Comparison of ENCODE assay signal across 8 mouse cellular contexts in genomic region chr1:58586171-58586997, GRCm38 (mm10). TPM values are rescaled to one million over a fixed set of nuclear protein-coding genes. Genes with fewer than 3 reads are reported as not detected.
DNase-seq lines count a peak whose midpoint lies in the region; ATAC-seq and TF ChIP-seq lines count a peak whose summit lies in the region.

Gene Fam126b (minus strand): TSS chr1:58586323.
Gene Ndufb3 (plus strand): TSS chr1:58586384.

- WGBS in forebrain, embryonic 15.5 days = under 1% methylated on average over 41 of the region's 41 CpGs
- under 1% methylated on average over 41 of the region's 41 CpGs for WGBS in lung, embryonic 14.5 days
- under 1% methylated on average over 41 of the region's 41 CpGs for WGBS in olfactory bulb, adult 2 months
- under 1% methylated on average over 41 of the region's 41 CpGs for WGBS in thymus, adult 2 months

- no peaks in the 10 kb centered on the region for H3K9me3 ChIP-seq in forebrain, embryonic 15.5 days
- H3K9me3 ChIP-seq in lung, embryonic 14.5 days (ENCODE audit: low read depth, low read length) = no peaks in the 10 kb centered on the region

- TF ChIP-seq POLR2A in olfactory bulb, adult 2 months (IDR thresholded peaks at IDR 0.05; ENCODE audit: insufficient read depth, low read depth, low read length) = peak; percentile 60
- TF ChIP-seq POLR2A in thymus, adult 2 months (IDR thresholded peaks at IDR 0.05; ENCODE audit: control insufficient read depth, extremely low read depth, insufficient read depth, low read length, poor library complexity) = peak; percentile 55; the same call in 1 of the 2 replicates

- H3K4me3 ChIP-seq in forebrain, embryonic 15.5 days = peak within 1 kb of the TSS; percentile 90
- H3K4me3 ChIP-seq in layer of hippocampus, adult 2 months = peak within 1 kb of the TSS; percentile 100
- peak within 1 kb of the TSS; percentile 84 for H3K4me3 ChIP-seq in lung, embryonic 14.5 days (ENCODE audit: low read depth, low read length)
- H3K4me3 ChIP-seq in olfactory bulb, adult 2 months (ENCODE audit: insufficient read depth, low read depth, low read length) = peak within 1 kb of the TSS; percentile 68
- H3K4me3 ChIP-seq in thymus, adult 2 months (ENCODE audit: control insufficient read depth, insufficient read depth, low read length) = peak within 1 kb of the TSS; percentile 97

- H3K27ac ChIP-seq in forebrain, embryonic 15.5 days (replicated peaks) = peak within 1 kb of the TSS; percentile 87
- H3K27ac ChIP-seq in layer of hippocampus, adult 2 months = peak within 1 kb of the TSS; percentile 99
- H3K27ac ChIP-seq in lung, embryonic 14.5 days (ENCODE audit: low read depth) = peak within 1 kb of the TSS; percentile 84
- peak within 1 kb of the TSS; percentile 94 for H3K27ac ChIP-seq in olfactory bulb, adult 2 months (ENCODE audit: insufficient read depth, low read depth, low read length)
- H3K27ac ChIP-seq in thymus, adult 2 months (ENCODE audit: control insufficient read depth, insufficient read depth, low read length) = peak within 1 kb of the TSS; percentile 20

- H3K4me2 ChIP-seq in forebrain, embryonic 15.5 days (replicated peaks) = peak within 1 kb of the TSS; percentile 83
- H3K4me2 ChIP-seq in lung, embryonic 14.5 days = peak within 1 kb of the TSS; percentile 76

- H3K36me3 ChIP-seq in forebrain, embryonic 15.5 days = no peaks in the 10 kb centered on the region
- H3K36me3 ChIP-seq in lung, embryonic 14.5 days (ENCODE audit: insufficient read depth) = peaks cover 3% of the 10 kb centered on the region; the same call in 1 of the 2 replicates
- H3K36me3 ChIP-seq in thymus, adult 2 months (ENCODE audit: control insufficient read depth, insufficient read depth, low read length) = peaks cover 4% of the 10 kb centered on the region; the same call in 1 of the 2 replicates

- H3K9ac ChIP-seq in forebrain, embryonic 15.5 days (replicated peaks) = peak within 1 kb of the TSS; percentile 88
- H3K9ac ChIP-seq in lung, embryonic 14.5 days = peak within 1 kb of the TSS; percentile 84

- peak; percentile 95 for DNase-seq in ES-CJ7 (ENCODE audit: low read depth, low spot score)
- DNase-seq in cerebellum, adult 11 months = peak; percentile 89
- DNase-seq in heart, postnatal 36 days = peak; percentile 89 to 93
- DNase-seq in layer of hippocampus, adult 2 months (ENCODE audit: low spot score in 2 of 2) = peak; percentile 89 to 90
- DNase-seq in lung, embryonic 14.5 days = peak; percentile 95
- peak; percentile 82 for DNase-seq in thymus, adult 2 months

- H3K27me3 ChIP-seq in forebrain, embryonic 15.5 days = no peaks in the 10 kb centered on the region
- no peaks in the 10 kb centered on the region for H3K27me3 ChIP-seq in lung, embryonic 14.5 days (ENCODE audit: insufficient read depth, low read length)
- no peaks in the 10 kb centered on the region for H3K27me3 ChIP-seq in thymus, adult 2 months (ENCODE audit: control insufficient read depth, insufficient read depth, low read length)

- intact Hi-C loops in heart, postnatal 36 days (cut with DNase I) = loop anchor here (2.0 to 5.0 kb wide), 3 partner anchors 66 to 164 kb away; partner anchors contain the start of gene Clk1

- no peak for TF ChIP-seq CTCF in layer of hippocampus, adult 2 months (conservative IDR thresholded peaks at IDR 0.05)
- no peak for TF ChIP-seq CTCF in lung, embryonic 14.5 days (IDR thresholded peaks at IDR 0.05; ENCODE audit: low read depth)
- TF ChIP-seq CTCF in olfactory bulb, adult 2 months (IDR thresholded peaks at IDR 0.05; ENCODE audit: insufficient read depth, low read depth, low read length) = no peak
- TF ChIP-seq CTCF in thymus, adult 2 months (IDR thresholded peaks at IDR 0.05; ENCODE audit: borderline replicate concordance, control insufficient read depth, extremely low read depth, insufficient read depth, low read length, poor library complexity) = no peak

- H3K4me1 ChIP-seq in forebrain, embryonic 15.5 days = peaks cover 16% of the 10 kb centered on the region
- H3K4me1 ChIP-seq in lung, embryonic 14.5 days (ENCODE audit: insufficient read depth) = no peaks in the 10 kb centered on the region; the same call in 1 of the 2 replicates
- H3K4me1 ChIP-seq in olfactory bulb, adult 2 months (ENCODE audit: control insufficient read depth, insufficient read depth, low read length) = no peaks in the 10 kb centered on the region
- peaks cover 5% of the 10 kb centered on the region for H3K4me1 ChIP-seq in thymus, adult 2 months (replicated peaks; ENCODE audit: control insufficient read depth, insufficient read depth, low read length)

- ATAC-seq in forebrain, embryonic 15.5 days (replicated peaks) = peak; percentile 99
- ATAC-seq in lung, embryonic 14.5 days (ENCODE audit: insufficient read depth) = peak; percentile 99

RNA-seq across cellular contexts. Expression of gene Fam126b, which starts in this region (rescaled TPM):
- polyA plus RNA-seq in forebrain, embryonic 15.5 days (2015; fragmentation: Nextera tagmentation; extraction: Ambion mirVana) = 13.2 and 13.7 TPM in 2 replicates
- 10 to 100 TPM; 15.4 to 16.8 TPM for total RNA-seq in heart, postnatal 36 days (2021)
- total RNA-seq in layer of hippocampus, adult 2 months (2021) = 100 to 1,000 TPM; 120 to 124 TPM
- 7.2 and 8.8 TPM in 2 replicates for polyA plus RNA-seq in lung, embryonic 14.5 days (2014; fragmentation: Nextera tagmentation; extraction: Ambion mirVana)
- not detected in 2 replicates for polyA plus RNA-seq in olfactory bulb, adult 2 months (2012; ENCODE audit: insufficient read depth, insufficient read length, low replicate concordance, missing spikeins)
- polyA plus RNA-seq in thymus, adult 2 months (2012; rRNA removed) = 2.4 and 2.7 TPM in 2 replicates

RNA-seq across cellular contexts. Expression of gene Ndufb3, which starts in this region (rescaled TPM):
- 168 and 183 TPM in 2 replicates for polyA plus RNA-seq in forebrain, embryonic 15.5 days (2015; fragmentation: Nextera tagmentation; extraction: Ambion mirVana)
- 100 to 1,000 TPM; 300 to 304 TPM for total RNA-seq in heart, postnatal 36 days (2021)
- 100 to 1,000 TPM; 109 to 111 TPM for total RNA-seq in layer of hippocampus, adult 2 months (2021)
- polyA plus RNA-seq in lung, embryonic 14.5 days (2014; fragmentation: Nextera tagmentation; extraction: Ambion mirVana) = 159 and 176 TPM in 2 replicates
- not detected in 2 replicates for polyA plus RNA-seq in olfactory bulb, adult 2 months (2012; ENCODE audit: insufficient read depth, insufficient read length, low replicate concordance, missing spikeins)
- polyA plus RNA-seq in thymus, adult 2 months (2012; rRNA removed) = 34.6 and 45.2 TPM in 2 replicates

Comparison
In these comparisons a context has a peak if more than half of its experiments do, and no peak if none do; other contexts are left out.
1. Peak in every context shown above with its lines: DNase-seq, ATAC-seq, H3K4me3 ChIP-seq and H3K27ac ChIP-seq.
2. RNA of gene Fam126b (total RNA-seq): 120 to 124 TPM in layer of hippocampus, adult 2 months; 15.4 to 16.8 TPM in heart, postnatal 36 days; every median in the first group is over 4 times any median in the second.
3. H3K27ac ChIP-seq: peak in every context shown above with its lines; median percentile 99 in layer of hippocampus, adult 2 months; 94 in olfactory bulb, adult 2 months; 87 in forebrain, embryonic 15.5 days; 84 in lung, embryonic 14.5 days; 20 in thymus, adult 2 months.